Mouse (Mus musculus) thymus, postnatal 4 days (tissue): ENCODE measurements around the gene Slc25a29.
"Not testable (repeated sequence)": the region's sequence is repeated elsewhere in the genome, so short reads cannot be mapped to it uniquely, and the experiment has no call there.

Experiments used
- DNase-seq: peaks from one replicate; pipeline ENCODE4 v3.0.0; 2021

Slc25a29 gene

DNA sequence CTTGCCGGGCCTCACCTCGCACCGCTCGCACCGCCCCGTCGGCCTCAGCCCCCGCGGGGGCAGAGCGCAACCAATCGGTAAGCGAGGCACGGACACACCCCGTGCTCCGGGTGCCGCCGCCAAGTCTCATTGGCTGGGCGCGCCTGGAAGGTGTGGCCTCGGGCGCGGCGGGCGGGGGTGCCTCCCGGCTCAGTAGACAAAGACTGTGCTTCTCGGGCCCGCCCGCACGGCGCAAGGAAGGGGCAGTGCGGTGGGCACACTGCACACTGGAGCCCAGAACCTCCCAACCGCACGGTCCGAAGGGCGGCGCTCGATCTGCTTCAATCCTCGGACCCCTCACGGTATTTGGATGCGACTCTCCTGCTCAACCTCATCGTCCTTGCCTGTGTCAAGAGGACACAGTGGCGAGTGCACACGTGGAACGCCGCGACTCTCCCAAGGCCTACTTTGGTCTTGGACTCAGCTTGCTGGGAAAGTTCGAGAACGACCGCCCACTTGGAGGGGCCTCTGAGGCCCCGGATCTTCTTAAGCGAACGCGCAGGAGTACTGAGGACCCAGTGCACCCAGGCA, at the start of gene Slc25a29, which contains the start of gene Slc25a47:
Slc25a29 (minus strand) TSS at position 44 of the 570 bp plus-strand sequence.
Slc25a47 (plus strand) TSS at position 207 of the 570 bp plus-strand sequence.
- DNase-seq: peak; percentile 95

DNA sequence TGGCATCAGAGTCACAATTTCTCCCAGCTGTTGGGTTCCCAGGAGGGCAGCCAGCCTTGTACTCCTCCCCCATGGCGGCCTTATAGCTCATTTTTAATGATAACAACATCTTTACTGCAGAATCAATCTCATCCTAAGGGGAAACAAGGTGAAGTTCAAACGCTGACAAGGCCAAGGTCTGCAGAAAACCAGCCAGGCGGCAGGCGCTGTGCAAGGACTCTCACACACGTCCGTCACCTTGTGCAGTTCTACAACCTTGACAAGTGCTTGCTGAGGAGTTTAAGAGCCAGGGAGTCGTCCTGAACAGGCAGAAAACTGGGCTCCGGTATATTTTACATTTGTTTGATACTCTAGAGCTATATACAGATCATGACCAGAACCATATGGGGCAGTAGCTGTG, 47.1 kb upstream of the Slc25a29 start:
- no peak for DNase-seq

DNA sequence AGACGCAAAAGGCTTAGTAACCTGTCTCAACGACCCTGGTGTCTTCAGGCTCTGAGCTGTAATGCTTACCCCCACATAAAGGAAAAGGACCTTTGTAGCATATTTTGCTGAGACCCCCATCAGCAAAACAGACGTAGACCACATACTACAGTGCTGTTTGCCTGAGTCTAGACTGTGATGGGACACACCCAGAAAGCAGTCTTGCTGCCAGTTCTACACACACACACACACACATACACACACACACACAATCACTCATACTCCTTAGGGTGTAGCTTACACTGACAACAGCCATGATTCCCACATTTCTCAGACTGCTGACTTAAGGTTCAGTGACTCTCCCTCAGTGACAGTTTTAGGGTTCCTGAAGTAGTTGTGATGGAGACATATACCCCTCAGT, 45.5 kb upstream of the Slc25a29 start:
- DNase-seq: no peak

DNA sequence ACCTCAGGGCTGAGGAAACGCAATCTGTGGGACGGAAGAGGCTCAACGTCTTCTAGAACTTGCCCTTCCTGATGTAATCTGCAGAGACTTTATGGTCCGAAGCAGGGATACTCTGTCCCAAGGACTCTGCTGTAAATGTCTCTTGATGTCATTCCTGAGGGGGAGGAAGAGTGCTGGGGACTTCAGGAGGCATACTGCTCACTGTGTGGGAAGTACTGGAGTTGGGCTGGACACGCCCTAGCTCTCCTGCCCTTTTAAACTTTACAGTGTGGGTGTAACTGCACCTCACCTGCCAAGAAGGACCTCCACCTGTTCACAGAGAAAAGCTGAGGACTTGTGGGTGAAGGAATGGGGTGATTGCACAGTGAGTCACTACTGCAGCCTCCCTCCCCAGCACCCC, 44.9 kb upstream of the Slc25a29 start:
- no peak for DNase-seq

DNA sequence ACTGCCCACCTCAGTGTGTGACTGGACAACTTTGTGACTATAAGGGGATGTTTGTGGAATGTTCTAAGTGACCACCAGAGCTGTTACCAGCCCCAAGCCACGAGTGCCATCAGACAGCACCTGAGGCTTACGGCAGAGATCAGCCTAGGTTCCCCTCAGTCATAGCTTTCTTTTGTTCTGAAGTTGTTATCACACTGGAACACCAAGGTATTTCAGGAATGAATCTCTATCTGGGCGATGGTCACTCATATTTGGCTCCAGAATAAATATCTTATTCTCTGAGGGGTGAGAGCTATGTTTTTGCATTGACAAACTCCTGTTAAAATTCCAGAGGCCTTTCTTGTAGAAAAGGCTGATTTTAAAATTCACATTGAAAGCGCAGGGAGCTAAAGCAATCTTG, 43.5 kb upstream of the Slc25a29 start:
- no peak for DNase-seq

DNA sequence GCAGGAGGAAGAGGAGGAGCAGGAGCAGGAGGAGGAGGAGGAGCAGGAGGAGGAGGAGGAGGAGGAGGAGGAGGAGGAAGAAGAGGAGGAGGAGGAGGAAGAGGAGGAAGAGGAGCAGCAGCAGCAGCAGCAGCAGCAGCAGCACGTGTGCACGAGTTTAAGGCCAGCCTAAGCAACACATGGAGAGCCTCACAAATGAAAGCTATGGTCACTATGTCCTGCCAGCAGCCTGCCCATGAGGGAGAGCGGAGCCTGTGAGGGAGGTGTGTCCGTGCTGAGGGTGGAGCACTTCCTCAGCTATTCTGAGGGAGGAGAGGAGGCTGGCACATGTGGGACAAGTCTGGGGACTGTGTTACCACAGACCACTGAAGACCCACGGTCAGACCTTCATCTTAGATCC, 37.4 kb upstream of the Slc25a29 start:
- no peak for DNase-seq

DNA sequence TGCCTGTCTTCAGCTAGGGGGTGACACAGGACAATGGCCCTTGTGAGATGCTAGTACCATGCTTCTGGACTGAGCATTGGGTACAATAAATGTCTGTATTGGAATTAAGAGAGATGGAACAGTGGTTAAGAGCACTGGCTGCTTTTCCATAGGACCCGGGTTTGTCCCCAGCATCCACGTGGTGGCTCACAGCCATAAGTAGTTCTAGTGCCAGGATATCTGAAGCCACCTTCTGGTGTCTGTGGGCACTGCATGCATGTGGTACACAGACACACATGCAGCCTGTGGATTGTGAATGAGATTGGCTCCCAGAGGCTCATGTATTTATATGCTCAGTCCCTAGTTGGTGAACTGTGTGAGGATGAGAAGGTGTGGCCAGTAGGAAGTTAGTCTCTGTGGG, 33.9 kb upstream of the Slc25a29 start:
- DNase-seq: peak; percentile 61

DNA sequence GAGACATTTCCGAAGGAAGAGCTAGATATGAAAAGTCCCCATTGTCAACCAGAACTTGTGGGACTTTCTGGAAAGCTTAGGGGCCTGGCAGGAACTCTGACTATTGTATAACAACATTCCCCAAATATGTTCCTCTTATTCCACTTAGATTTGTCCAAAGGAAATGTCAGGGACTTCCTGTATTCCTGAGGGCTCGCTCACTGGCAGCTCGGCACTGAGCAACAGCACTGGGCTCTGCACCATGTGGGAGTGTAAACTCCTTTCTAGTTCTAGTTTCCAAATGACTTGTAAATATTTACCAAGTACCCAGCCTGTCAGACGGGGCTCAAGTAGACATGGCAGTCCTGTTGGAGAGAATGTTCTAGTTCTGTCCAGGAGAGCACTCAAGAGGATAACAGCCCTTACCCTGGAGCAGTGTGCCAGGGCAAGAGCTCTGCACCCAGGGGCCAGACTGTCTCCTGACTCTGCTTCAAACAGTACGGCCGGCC, 29.4 kb upstream of the Slc25a29 start:
- no peak for DNase-seq

DNA sequence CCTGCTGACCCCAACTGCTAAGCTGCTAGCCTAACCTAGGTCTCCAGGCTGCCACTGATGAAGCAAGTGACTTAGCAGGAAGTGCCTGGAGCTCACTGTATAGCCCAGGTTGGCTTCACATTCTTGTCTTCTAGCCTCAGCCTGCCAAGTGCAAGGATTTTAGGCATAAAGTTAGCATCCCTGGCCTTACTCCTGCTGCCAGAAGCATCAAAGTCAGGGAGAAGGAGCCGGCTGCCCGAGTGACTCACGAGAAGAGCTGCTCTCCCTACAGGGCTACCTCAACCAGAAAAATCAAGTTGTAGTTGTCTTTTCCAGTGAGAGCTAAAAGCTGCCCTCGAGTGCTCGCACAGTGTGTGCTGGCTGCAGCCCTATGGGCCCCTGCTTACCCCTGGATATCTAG, 22.8 kb upstream of the Slc25a29 start:
- DNase-seq: no peak

DNA sequence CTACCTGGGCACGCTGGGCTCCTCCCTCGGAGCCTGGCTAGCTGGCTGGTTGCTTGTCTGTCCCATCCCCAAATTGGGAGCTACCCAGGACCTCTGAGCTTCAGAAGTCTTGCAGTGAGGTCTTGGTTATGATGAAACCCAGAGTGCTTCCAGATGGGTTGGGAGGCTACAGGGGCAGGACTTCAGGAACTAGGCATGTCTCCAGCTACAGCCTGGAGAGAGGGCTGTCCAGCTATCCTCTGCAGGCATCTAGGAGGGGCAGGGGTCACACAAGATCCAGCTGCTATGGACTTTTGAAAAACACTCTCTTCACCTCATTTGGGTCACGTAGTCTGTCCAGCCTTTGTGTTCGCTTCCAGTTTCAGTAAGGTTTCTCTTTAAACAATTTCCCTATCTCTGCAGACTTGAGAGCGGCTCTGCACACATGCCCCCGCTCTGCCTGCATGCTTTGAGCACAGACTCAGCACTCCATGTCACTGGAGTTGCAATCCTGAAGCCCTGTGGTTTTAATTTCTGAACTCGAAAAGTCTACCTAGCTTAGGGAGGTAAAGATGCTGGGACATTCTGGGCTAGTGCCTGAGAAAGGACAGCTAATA, 22.0 kb upstream of the Slc25a29 start:
- no peak for DNase-seq

DNA sequence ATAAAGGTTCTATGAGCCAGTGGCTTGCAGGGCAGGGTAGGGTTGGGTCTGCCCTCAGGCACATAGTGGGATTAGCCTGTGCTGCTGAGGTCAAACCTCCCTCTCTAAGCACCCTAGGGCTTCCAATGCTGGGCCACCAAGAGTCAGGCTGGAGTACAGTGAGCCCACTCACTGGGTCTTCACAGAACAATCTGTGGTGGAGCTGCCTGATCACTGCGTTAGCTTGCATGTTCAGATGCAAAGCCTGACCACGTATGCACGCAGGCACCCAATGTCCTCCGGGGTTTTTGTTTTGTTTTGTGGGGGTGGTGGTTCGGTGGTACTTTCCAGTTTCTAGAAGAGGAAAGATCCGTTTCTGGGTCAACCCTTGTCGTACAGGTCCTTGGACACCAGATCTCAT, 21.4 kb upstream of the Slc25a29 start:
- no peak for DNase-seq

DNA sequence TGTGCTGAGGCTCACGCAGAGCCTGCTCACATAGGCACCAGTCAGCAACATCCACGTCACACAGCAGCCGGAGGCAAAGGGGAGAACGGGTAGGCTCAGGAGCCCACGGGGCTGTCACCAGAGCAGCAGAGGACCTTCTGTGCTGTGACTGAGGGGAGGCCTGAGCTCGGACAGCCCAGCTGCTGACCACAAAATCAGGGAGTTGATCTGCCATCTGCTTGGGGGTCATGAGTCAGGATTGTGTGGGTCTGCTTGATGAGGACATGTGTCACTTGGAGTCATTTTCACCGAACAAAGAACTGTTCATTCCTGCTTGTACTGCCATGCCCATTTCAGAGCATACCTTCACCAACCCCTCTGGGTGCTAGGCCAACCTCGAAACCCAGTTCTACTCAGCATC, 20.5 kb upstream of the Slc25a29 start:
- no peak for DNase-seq

DNA sequence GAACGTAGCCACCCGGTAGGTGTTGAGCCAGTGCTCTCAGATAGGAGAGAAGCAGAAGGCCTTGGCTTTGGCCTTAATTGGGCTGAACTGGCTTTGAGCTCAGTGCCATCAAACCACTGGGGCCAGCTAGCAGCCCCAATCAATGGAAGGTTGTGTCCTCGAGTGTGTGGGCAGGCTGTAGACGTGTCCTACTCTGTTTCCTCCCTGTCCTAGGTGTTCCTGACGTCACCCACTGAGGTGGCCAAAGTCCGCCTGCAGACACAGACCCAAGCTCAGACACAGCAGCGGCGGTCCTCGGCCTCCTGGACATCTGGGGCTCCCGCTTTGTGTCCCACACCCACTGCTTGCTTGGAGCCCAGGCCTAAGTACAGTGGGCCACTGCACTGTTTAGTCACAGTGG, 19.4 kb upstream of the Slc25a29 start:
- no peak for DNase-seq

DNA sequence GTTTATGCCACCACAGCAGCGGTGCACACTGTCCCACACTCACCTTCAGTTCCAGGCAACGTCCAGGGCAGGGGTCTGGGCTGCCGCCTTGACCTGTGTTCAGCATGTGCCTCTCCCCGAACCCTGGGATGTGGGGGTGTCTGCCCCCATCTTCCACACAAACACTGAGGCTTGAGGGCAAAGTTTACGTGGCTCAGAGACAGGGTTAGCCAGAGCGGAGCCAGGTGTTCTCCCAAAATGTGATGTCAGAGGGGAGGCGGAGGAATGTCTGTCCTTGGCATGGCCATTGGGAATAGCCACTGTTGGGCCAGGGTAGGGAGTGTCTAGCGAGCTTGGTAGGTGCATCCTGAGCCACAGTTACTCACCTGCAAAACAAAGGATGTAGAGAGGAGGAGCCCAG, 17.1 kb upstream of the Slc25a29 start:
- DNase-seq: no peak

DNA sequence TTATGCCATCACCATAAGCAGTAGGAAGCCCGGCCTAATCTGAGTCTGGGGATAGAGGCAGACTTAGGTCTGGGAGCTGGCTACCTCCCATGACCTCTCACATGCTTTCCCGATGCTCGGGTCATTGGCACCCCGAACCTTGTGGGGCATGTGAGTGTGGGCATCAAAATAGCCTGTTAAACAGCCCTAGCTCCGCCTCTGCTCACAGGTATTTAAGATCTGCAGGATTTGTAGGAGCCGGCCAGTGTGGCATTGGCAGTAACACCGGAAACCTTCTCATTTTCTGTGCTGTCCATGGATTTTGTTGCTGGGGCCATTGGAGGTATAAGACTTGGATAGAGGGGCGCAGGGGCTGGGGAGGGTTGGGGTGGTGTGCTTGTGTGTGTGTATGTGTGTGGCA, 15.2 kb upstream of the Slc25a29 start:
- no peak for DNase-seq

DNA sequence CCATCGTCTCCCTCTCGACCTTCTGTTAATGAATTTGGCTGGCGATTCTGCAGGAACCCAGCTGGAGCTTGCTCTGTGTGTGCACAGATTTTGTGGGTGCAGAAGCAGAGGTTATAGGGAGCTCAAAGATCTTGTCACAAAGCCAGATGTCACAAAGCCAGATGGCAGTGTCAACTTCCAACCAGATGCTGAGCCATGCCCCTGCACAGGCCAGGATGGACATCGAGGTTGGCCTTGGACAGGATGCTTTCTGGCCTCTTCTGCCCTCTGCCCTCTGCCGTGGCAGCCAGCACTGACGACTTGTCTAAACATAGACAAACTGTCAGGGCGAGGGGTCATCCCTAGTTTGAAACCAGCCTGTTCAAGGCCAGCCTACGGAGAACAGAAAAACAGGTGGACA, 14.4 kb upstream of the Slc25a29 start:
- DNase-seq: no peak

DNA sequence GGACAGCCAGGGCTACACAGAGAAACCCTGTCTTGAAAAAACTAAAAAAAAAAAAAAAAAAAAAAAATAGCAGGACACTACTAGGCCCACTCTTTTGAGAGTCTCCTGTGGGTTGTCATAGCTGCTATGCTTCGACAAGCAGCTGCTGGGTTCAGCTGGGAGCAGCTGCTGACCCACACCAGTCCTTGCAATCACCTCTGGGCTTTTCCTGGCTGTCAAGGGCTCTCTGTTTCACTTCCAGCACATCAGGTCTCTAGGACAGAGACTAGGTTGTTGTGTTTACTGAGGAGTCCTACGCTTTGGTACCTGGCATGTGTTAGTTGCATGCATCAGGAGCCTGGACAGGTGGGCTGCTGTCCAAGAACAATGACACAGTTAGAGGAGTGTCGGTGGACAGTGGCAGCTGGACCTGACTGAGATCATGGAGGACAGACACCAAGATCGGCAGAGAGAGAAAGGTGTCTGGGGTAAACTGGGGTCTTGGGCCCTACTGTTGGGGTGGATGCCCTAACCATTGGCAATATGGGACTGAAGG, 13.9 kb upstream of the Slc25a29 start:
- DNase-seq: no peak

DNA sequence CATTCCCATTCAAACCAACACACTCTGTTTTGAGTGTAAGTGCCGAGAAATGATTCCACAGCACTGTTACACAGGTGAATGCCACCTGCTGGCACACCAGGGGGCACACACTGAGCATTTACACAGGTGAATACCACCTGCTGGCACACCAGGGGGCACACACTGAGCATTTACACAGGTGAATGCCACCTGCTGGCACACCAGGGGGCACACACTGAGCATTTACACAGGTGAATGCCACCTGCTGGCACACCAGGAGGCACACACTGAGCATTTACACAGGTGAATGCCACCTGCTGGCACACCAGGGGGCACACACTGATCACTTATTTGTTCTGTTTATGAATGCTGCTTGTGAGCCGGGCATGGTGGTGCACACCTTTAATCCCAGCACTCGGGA, 12.3 kb upstream of the Slc25a29 start:
- DNase-seq: not testable (repeated sequence)

DNA sequence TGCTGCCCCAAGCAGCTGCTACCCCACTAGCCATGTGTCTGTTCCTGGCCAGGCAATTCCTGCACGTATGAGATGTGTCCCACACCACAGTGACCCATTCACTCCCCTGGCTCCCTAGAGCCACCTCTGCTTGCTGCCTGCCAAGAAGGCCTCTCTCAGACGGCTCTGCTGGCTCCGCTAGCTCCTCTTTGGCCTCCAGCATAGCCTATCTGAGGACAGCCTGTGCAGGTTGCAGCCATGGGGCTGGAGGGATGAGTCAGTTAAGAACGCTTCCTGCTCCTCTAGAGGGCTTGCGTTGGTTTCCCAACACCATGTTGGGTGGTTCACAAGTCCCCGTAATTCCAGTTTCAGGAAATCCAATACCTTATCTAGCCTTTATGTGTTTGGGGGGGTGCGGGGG, 7.0 kb upstream of the Slc25a29 start:
- DNase-seq: no peak

DNA sequence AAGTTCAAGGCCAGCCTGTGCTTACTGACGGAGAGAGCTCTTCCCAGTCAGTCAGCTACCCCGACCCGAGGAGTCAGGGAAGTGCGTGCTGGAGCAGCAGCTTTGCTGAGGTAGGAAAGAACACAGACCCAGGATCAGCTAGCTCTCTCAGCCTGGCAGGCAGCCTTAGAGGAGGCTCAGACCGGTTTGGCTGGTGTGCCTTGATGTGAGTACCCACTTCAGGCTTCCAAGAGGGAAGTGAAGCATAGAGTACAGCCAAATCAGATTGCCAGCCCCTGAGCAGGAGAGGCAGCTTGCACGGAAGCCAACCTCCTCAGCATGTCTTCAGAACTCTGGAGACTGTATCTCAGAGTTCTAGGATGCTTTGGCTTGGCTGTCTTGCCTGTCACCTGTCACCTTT, 5.5 kb upstream of the Slc25a29 start:
- DNase-seq: no peak

DNA sequence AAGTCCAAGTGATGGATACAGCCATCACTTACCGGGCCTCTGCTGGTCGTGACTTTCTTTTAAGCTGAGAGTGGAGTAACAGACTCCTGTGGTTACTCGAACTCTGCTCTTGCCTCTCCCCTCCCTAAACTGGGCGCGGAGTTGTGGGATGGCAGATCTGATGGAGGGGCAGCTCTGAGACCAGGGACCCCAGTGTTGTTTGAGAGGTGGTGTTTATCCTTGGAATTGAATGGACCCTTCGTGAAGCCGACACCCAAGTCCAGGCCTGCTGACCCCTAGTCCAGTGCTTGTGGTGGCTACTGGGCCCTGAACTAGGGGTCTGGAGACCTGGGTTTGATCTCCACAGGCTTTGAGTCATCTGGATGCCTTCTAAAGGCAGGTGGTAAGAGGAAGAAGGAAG, 1.0 kb upstream of the Slc25a29 start:
- peak; percentile 30 for DNase-seq

DNA sequence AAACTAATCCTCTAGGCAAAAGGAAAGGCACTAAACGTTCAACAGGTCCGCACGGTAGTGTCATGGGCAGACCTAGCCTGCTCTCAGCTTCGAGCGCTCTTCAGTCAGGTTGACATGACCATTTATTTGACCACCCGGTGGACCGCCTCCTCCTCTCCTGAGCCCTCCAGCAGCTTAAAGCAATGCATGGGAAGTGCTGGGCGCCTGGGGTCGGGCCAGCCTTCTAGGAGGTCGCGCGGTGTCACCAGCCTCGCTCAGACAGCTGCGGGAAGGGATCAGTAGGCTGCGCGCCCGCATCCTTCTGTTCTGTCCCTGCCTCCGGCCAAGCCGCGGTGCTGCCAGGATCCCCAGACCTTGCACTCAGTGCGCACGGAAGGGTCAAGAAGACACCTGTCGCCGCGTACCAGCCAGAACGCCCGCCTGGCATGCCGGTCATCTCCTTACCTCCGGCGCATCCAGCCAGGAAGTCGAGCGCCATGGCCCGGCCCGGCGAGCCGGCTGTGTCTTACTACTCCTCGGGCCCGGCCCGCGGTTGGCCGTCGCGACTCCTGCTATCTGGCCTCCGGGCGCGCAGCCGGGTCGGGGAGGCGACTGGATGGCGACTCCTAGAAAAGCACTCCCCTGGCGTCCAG, 359 bp downstream of the Slc25a29 start:
- DNase-seq: no peak

DNA sequence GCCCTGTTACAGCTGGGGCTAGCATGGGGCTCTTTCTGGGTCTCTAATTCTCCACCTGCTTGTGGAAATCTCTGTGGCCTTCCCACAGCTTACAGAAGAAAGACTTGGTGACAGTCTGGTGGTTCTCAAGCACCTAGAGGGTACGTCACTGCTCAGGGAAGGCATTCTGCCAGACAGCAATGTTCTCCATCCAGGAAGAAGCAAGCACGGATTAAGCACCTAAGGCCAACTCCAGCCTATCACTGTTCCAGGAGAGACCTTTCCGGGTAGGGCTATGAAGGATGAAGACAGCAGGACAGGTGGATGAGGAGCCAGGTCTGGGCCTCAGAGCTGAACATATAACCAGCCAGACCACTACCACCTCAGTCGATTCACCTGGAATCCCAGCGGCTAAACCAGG, 897 bp downstream of the Slc25a29 start:
- DNase-seq: no peak

DNA sequence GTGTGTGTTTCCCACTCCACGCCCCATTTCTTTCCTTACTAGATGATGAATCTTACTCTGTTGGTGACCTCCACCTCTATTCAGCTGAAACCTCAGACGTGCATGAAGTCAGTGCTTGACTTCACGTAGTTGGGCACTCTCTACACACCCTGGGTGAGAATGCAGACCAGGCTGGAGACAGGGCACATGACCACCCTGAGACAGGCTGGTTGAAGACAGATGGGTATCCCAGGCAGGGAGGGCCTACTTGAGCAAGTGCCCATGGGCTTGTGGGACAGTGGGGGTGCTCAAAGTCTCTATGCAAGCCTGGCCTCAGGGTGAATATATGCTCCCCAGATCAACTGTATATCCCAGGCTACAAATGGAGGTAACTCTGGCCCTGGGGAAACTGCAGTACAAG, 1.3 kb downstream of the Slc25a29 start:
- DNase-seq: no peak
